20 mouse cellular contexts compared by ENCODE assay signal in genomic region chr12:106399085-106399484, GRCm38 (mm10).
DNase-seq lines count a peak whose midpoint lies in the region; ATAC-seq lines count a peak whose summit lies in the region.
"Had no signal": no experiment of that assay in that cellular context is flagged by ENCODE, and none has a peak within 500 bp of the region (broad histone marks: within the 10 kb centered on the region; RNA-seq: fewer than 3 reads in every experiment).

No protein-coding gene starts in this region.

- H3K9me3 ChIP-seq in forebrain, embryonic 14.5 days (replicated peaks; ENCODE audit: control insufficient read depth, low read length), result no peaks in the 10 kb centered on the region
- H3K9me3 ChIP-seq in forebrain, embryonic 10.5 days, result no peaks in the 10 kb centered on the region
- H3K9me3 ChIP-seq in midbrain, embryonic 10.5 days (replicated peaks), result no peaks in the 10 kb centered on the region
- H3K9me3 ChIP-seq in midbrain, embryonic 14.5 days (ENCODE audit: control insufficient read depth, low read length), result no peaks in the 10 kb centered on the region
- H3K9me3 ChIP-seq in hindbrain, embryonic 11.5 days (ENCODE audit: control insufficient read depth, low read length), result no peaks in the 10 kb centered on the region
- H3K9me3 ChIP-seq: hindbrain, embryonic 13.5 days; limb, embryonic 12.5 days; liver, embryonic 12.5 days had no signal

- no peak overlapping the region for H3K27ac ChIP-seq in forebrain, embryonic 14.5 days (ENCODE audit: low read depth, low read length)
- H3K27ac ChIP-seq in forebrain, embryonic 10.5 days, result no peak overlapping the region
- 0 out of 2 replicates have a peak overlapping the region, but pooled peaks have one; percentile 23 for H3K27ac ChIP-seq in midbrain, embryonic 10.5 days (replicated peaks)
- H3K27ac ChIP-seq in midbrain, embryonic 14.5 days (replicated peaks; ENCODE audit: low read depth, low read length), result no peak overlapping the region
- no peak overlapping the region for H3K27ac ChIP-seq in hindbrain, embryonic 11.5 days (ENCODE audit: low read depth, low read length)
- H3K27ac ChIP-seq: gastrocnemius, adult 2 months; limb, embryonic 12.5 days; liver, embryonic 12.5 days had no signal

- H3K27me3 ChIP-seq in forebrain, embryonic 14.5 days (replicated peaks; ENCODE audit: control insufficient read depth, insufficient read depth, low read length), result no peaks in the 10 kb centered on the region
- H3K27me3 ChIP-seq in forebrain, embryonic 10.5 days (ENCODE audit: poor library complexity, severe bottlenecking), result no peaks in the 10 kb centered on the region
- no peaks in the 10 kb centered on the region for H3K27me3 ChIP-seq in midbrain, embryonic 10.5 days (ENCODE audit: low read depth, poor library complexity, severe bottlenecking)
- H3K27me3 ChIP-seq in midbrain, embryonic 14.5 days (ENCODE audit: control insufficient read depth, insufficient read depth, low read length), result no peaks in the 10 kb centered on the region
- H3K27me3 ChIP-seq in hindbrain, embryonic 11.5 days (ENCODE audit: control insufficient read depth, insufficient read depth, low read length), result no peaks in the 10 kb centered on the region
- H3K27me3 ChIP-seq: hindbrain, embryonic 13.5 days; limb, embryonic 12.5 days; liver, embryonic 12.5 days had no signal

- no peak overlapping the region for H3K9ac ChIP-seq in forebrain, embryonic 14.5 days (ENCODE audit: low read length)
- H3K9ac ChIP-seq in midbrain, embryonic 14.5 days (replicated peaks; ENCODE audit: low read length), result no peak overlapping the region
- no peak overlapping the region for H3K9ac ChIP-seq in hindbrain, embryonic 11.5 days (ENCODE audit: low read depth, low read length)
- H3K9ac ChIP-seq: hindbrain, embryonic 13.5 days; limb, embryonic 12.5 days; liver, embryonic 12.5 days had no signal

- 66% methylated on average over 17 of the region's 17 CpGs for WGBS in forebrain, embryonic 14.5 days
- WGBS in forebrain, embryonic 10.5 days, result 91% methylated on average over 17 of the region's 17 CpGs
- 90% methylated on average over 17 of the region's 17 CpGs for WGBS in midbrain, embryonic 10.5 days
- WGBS in midbrain, embryonic 14.5 days, result 85% methylated on average over 17 of the region's 17 CpGs
- 89% methylated on average over 17 of the region's 17 CpGs for WGBS in hindbrain, embryonic 11.5 days

- peak; percentile 46; the same call in 1 of the 2 replicates for ATAC-seq in forebrain, embryonic 14.5 days
- ATAC-seq in midbrain, embryonic 14.5 days (ENCODE audit: low FRiP score, low TSS enrichment), result no peak
- ATAC-seq in hindbrain, embryonic 11.5 days (ENCODE audit: low FRiP score), result no peak
- ATAC-seq: liver, embryonic 12.5 days had no signal

- no peak overlapping the region for H3K4me3 ChIP-seq in forebrain, embryonic 14.5 days (ENCODE audit: low read depth, low read length)
- no peak overlapping the region for H3K4me3 ChIP-seq in forebrain, embryonic 10.5 days
- H3K4me3 ChIP-seq in midbrain, embryonic 10.5 days, result no peak overlapping the region
- H3K4me3 ChIP-seq in midbrain, embryonic 14.5 days (replicated peaks; ENCODE audit: low read depth, low read length), result no peak overlapping the region
- no peak overlapping the region for H3K4me3 ChIP-seq in hindbrain, embryonic 11.5 days (ENCODE audit: low read depth, low read length)
- H3K4me3 ChIP-seq: gastrocnemius, adult 2 months; hindbrain, embryonic 13.5 days; limb, embryonic 12.5 days; liver, embryonic 12.5 days had no signal

- H3K36me3 ChIP-seq in forebrain, embryonic 14.5 days (ENCODE audit: control insufficient read depth, insufficient read depth, low read length), result no peaks in the 10 kb centered on the region
- no peaks in the 10 kb centered on the region for H3K36me3 ChIP-seq in forebrain, embryonic 10.5 days (replicated peaks)
- no peaks in the 10 kb centered on the region for H3K36me3 ChIP-seq in midbrain, embryonic 10.5 days
- no peaks in the 10 kb centered on the region for H3K36me3 ChIP-seq in midbrain, embryonic 14.5 days (ENCODE audit: control insufficient read depth, insufficient read depth, low read length)
- no peaks in the 10 kb centered on the region for H3K36me3 ChIP-seq in hindbrain, embryonic 11.5 days (ENCODE audit: control insufficient read depth, insufficient read depth, low read length)
- H3K36me3 ChIP-seq: hindbrain, embryonic 13.5 days; limb, embryonic 12.5 days; liver, embryonic 12.5 days had no signal

- H3K4me1 ChIP-seq in forebrain, embryonic 14.5 days (ENCODE audit: control insufficient read depth, insufficient read depth, low read length), result no peaks in the 10 kb centered on the region
- H3K4me1 ChIP-seq in forebrain, embryonic 10.5 days, result no peaks in the 10 kb centered on the region
- H3K4me1 ChIP-seq in midbrain, embryonic 10.5 days, result 0 out of 2 replicates have a peak, but pooled peaks cover 3% of the 10 kb centered on the region
- H3K4me1 ChIP-seq in midbrain, embryonic 14.5 days (ENCODE audit: control insufficient read depth, insufficient read depth, low read length), result no peaks in the 10 kb centered on the region
- H3K4me1 ChIP-seq in hindbrain, embryonic 11.5 days (replicated peaks; ENCODE audit: control insufficient read depth, insufficient read depth, low read length), result no peaks in the 10 kb centered on the region
- H3K4me1 ChIP-seq: limb, embryonic 12.5 days; liver, embryonic 12.5 days had no signal

- peak; percentile 54 for DNase-seq in forebrain, embryonic 14.5 days (ENCODE audit: low spot score)
- DNase-seq in forebrain, embryonic 10.5 days (ENCODE audit: extremely low spot score, low spot score), result no peak
- no peak for DNase-seq in midbrain, embryonic 10.5 days (ENCODE audit: low spot score)
- no peak for DNase-seq in midbrain, embryonic 14.5 days
- peak; percentile 27 to 31 for DNase-seq in cerebellum, postnatal 36 days
- DNase-seq in frontal cortex, postnatal 10 days (ENCODE audit: low spot score in 2 of 2), result no peak
- no peak for DNase-seq in hindbrain, embryonic 11.5 days (ENCODE audit: low spot score)
- DNase-seq: adrenal gland, postnatal 36 days; embryo, embryonic 11 days; gastrocnemius, adult 2 months; heart, postnatal 14 days; kidney, adult 9 months; kidney, postnatal 36 days; lung, adult 2 months; right cerebral cortex, postnatal 25 days; thymus, adult 2 months had no signal

- H3K4me2 ChIP-seq in forebrain, embryonic 14.5 days (ENCODE audit: low read length), result no peak overlapping the region
- no peak overlapping the region for H3K4me2 ChIP-seq in midbrain, embryonic 14.5 days (ENCODE audit: low read length)
- no peak overlapping the region for H3K4me2 ChIP-seq in hindbrain, embryonic 11.5 days (replicated peaks; ENCODE audit: low read depth, low read length)
- H3K4me2 ChIP-seq: heart, embryonic 11.5 days; hindbrain, embryonic 13.5 days; limb, embryonic 12.5 days; liver, embryonic 12.5 days had no signal

Comparison
In these comparisons a context has a peak if more than half of its experiments do, and no peak if none do; other contexts are left out.
1. DNase-seq: peak in forebrain, embryonic 14.5 days (single experiment) and cerebellum, postnatal 36 days (2 of 2); none in forebrain, embryonic 10.5 days (single experiment), midbrain, embryonic 10.5 days (single experiment), midbrain, embryonic 14.5 days (single experiment), frontal cortex, postnatal 10 days (0 of 2) and hindbrain, embryonic 11.5 days (single experiment).